Mouse (Mus musculus): ENCODE measurements at regions not wholly inside any gene's neighbourhood (a gene's known extent, or its start where the extent isn't known, plus 50 kb on each side); places are given as distances from the start of the nearest gene placed in this dataset.

- H3K36me3 ChIP-seq (ENCODE audit: control insufficient read depth, insufficient read depth), result no peaks in the 10 kb centered on the region
- H3K4me2 ChIP-seq (ENCODE audit: low read depth), result no peak overlapping the region
- H3ac ChIP-seq (ENCODE audit: control insufficient read depth, insufficient read length), result no peak overlapping the region
- no peaks in the 10 kb centered on the region for H3K79me2 ChIP-seq (ENCODE audit: control insufficient read depth, insufficient read depth)
- no peaks in the 10 kb centered on the region for H3K27me3 ChIP-seq (ENCODE audit: control insufficient read depth, insufficient read depth, insufficient read length)
- H3K4me3 ChIP-seq, result no peak overlapping the region
- no peak for TF ChIP-seq MAX (IDR thresholded peaks at IDR 0.05; ENCODE audit: low read depth)
- no peak for TF ChIP-seq TCF12 (IDR thresholded peaks at IDR 0.05; ENCODE audit: insufficient read depth, poor library complexity, severe bottlenecking)
- no peak for TF ChIP-seq REST (IDR thresholded peaks at IDR 0.05; ENCODE audit: insufficient read depth, insufficient read length)
- TF ChIP-seq E2F4 (IDR thresholded peaks at IDR 0.05; ENCODE audit: insufficient read depth), result no peak
- no peak for TF ChIP-seq MYOD1 (IDR thresholded peaks at IDR 0.05; ENCODE audit: control insufficient read depth in 1 of 3, insufficient read length in 2 of 3, low read depth in 2 of 3)
- no peak for TF ChIP-seq POLR2AphosphoS2 (IDR thresholded peaks at IDR 0.05; ENCODE audit: insufficient read length, low read depth)
- no peak for TF ChIP-seq POLR2A (IDR thresholded peaks at IDR 0.05; ENCODE audit: insufficient read length, low read depth)
- no peak for TF ChIP-seq MYOG (IDR thresholded peaks at IDR 0.05; ENCODE audit: control insufficient read depth in 1 of 3, insufficient read depth in 1 of 3, insufficient read length in 2 of 3, low read depth in 2 of 3)
These were observed 93.4 kb upstream of the Eomes start for GRCm38 (mm10) chr9:118384610-118385009.

DNA sequence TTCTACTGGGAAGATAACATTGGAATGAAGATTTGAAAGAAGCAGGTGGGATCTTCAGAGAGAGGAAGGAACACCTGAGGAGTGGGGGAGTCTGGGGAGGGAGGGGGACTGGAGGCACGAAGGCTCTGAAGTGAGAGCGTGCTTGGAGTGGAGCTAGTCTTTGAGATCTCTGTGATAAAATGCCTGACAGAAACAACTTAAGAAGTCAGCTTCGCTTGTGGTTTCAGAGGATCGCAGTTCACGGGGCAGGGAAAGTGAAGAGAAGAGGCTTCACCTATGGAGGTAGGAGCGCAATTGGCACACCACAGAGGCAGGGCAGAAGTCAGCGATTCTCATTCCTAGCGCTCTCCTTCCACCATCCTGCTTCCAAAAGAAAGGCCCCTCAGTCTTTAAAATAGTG, 90.4 kb upstream of the Eomes start:
- no peak overlapping the region for H3K4me3 ChIP-seq
- no peak overlapping the region for H3K4me2 ChIP-seq (ENCODE audit: low read depth)
- H3K27me3 ChIP-seq (ENCODE audit: control insufficient read depth, insufficient read depth, insufficient read length), result no peaks in the 10 kb centered on the region
- no peak overlapping the region for H3ac ChIP-seq (ENCODE audit: control insufficient read depth, insufficient read length)
- no peaks in the 10 kb centered on the region for H3K36me3 ChIP-seq (ENCODE audit: control insufficient read depth, insufficient read depth)
- TF ChIP-seq CEBPB (IDR thresholded peaks at IDR 0.05; ENCODE audit: insufficient read depth, poor library complexity, severe bottlenecking), result no peak
- TF ChIP-seq MAX (IDR thresholded peaks at IDR 0.05; ENCODE audit: low read depth), result no peak
- TF ChIP-seq E2F4 (IDR thresholded peaks at IDR 0.05; ENCODE audit: insufficient read depth), result no peak
- no peak for TF ChIP-seq POLR2A (IDR thresholded peaks at IDR 0.05; ENCODE audit: insufficient read length, low read depth)
- no peak for TF ChIP-seq TCF12 (IDR thresholded peaks at IDR 0.05; ENCODE audit: insufficient read depth, poor library complexity, severe bottlenecking)
- TF ChIP-seq SRF (IDR thresholded peaks at IDR 0.05; ENCODE audit: control insufficient read depth, insufficient read length, low read depth), result no peak
- TF ChIP-seq POLR2AphosphoS2 (IDR thresholded peaks at IDR 0.05; ENCODE audit: insufficient read length, low read depth), result no peak
- no peak for TF ChIP-seq TCF3 (IDR thresholded peaks at IDR 0.05; ENCODE audit: insufficient read length, low read depth)
- TF ChIP-seq USF1 (IDR thresholded peaks at IDR 0.05; ENCODE audit: low read depth), result no peak
- no peak for TF ChIP-seq REST (IDR thresholded peaks at IDR 0.05; ENCODE audit: insufficient read depth, insufficient read length)
- H3K79me2 ChIP-seq (ENCODE audit: control insufficient read depth, insufficient read depth), result no peaks in the 10 kb centered on the region

- H3K27me3 ChIP-seq (ENCODE audit: control insufficient read depth, insufficient read depth, insufficient read length), result no peaks in the 10 kb centered on the region
- peak overlapping the region; percentile 79 for H3K4me2 ChIP-seq (ENCODE audit: low read depth)
- no peaks in the 10 kb centered on the region for H3K79me2 ChIP-seq (ENCODE audit: control insufficient read depth, insufficient read depth)
- no peaks in the 10 kb centered on the region for H3K36me3 ChIP-seq (ENCODE audit: control insufficient read depth, insufficient read depth)
- no peak overlapping the region for H3ac ChIP-seq (ENCODE audit: control insufficient read depth, insufficient read length)
- H3K4me3 ChIP-seq, result peak overlapping the region; percentile 18
- TF ChIP-seq MAX (IDR thresholded peaks at IDR 0.05; ENCODE audit: low read depth), result no peak
- no peak for TF ChIP-seq POLR2AphosphoS2 (IDR thresholded peaks at IDR 0.05; ENCODE audit: insufficient read length, low read depth)
- TF ChIP-seq MYOG (IDR thresholded peaks at IDR 0.05; ENCODE audit: control insufficient read depth in 1 of 3, insufficient read depth in 1 of 3, insufficient read length in 2 of 3, low read depth in 2 of 3), result no peak
- no peak for TF ChIP-seq SRF (IDR thresholded peaks at IDR 0.05; ENCODE audit: control insufficient read depth, insufficient read length, low read depth)
- no peak for TF ChIP-seq E2F4 (IDR thresholded peaks at IDR 0.05; ENCODE audit: insufficient read depth)
- no peak for TF ChIP-seq TCF3 (IDR thresholded peaks at IDR 0.05; ENCODE audit: insufficient read length, low read depth)
- TF ChIP-seq REST (IDR thresholded peaks at IDR 0.05; ENCODE audit: insufficient read depth, insufficient read length), result no peak
- TF ChIP-seq POLR2A (IDR thresholded peaks at IDR 0.05; ENCODE audit: insufficient read length, low read depth), result no peak
- TF ChIP-seq MYOD1 (IDR thresholded peaks at IDR 0.05; ENCODE audit: control insufficient read depth in 1 of 3, insufficient read length in 2 of 3, low read depth in 2 of 3), result no peak
- TF ChIP-seq USF1 (IDR thresholded peaks at IDR 0.05; ENCODE audit: low read depth), result no peak
These were observed 88.3 kb upstream of the Eomes start for GRCm38 (mm10) chr9:118389481-118390334.

- Histone ChIP-seq H3ac (ENCODE audit: control insufficient read depth, insufficient read length) (no peak overlapping the region), H3K36me3 (ENCODE audit: control insufficient read depth, insufficient read depth) (no peaks in the 10 kb centered on the region), H3K4me2 (ENCODE audit: low read depth) (no peak overlapping the region), H3K27me3 (ENCODE audit: control insufficient read depth, insufficient read depth, insufficient read length) (no peaks in the 10 kb centered on the region), H3K4me3 (no peak overlapping the region), H3K79me2 (ENCODE audit: control insufficient read depth, insufficient read depth) (no peaks in the 10 kb centered on the region)
- TF ChIP-seq MYOD1 (IDR thresholded peaks at IDR 0.05; ENCODE audit: control insufficient read depth in 1 of 3, insufficient read length in 2 of 3, low read depth in 2 of 3) (no peak), MAX (IDR thresholded peaks at IDR 0.05; ENCODE audit: low read depth) (no peak), MYOG (IDR thresholded peaks at IDR 0.05; ENCODE audit: control insufficient read depth in 1 of 3, insufficient read depth in 1 of 3, insufficient read length in 2 of 3, low read depth in 2 of 3) (no peak), POLR2AphosphoS2 (IDR thresholded peaks at IDR 0.05; ENCODE audit: insufficient read length, low read depth) (no peak), E2F4 (IDR thresholded peaks at IDR 0.05; ENCODE audit: insufficient read depth) (no peak), CEBPB (IDR thresholded peaks at IDR 0.05; ENCODE audit: insufficient read depth, poor library complexity, severe bottlenecking) (no peak), USF1 (IDR thresholded peaks at IDR 0.05; ENCODE audit: low read depth) (no peak), SRF (IDR thresholded peaks at IDR 0.05; ENCODE audit: control insufficient read depth, insufficient read length, low read depth) (no peak), POLR2A (IDR thresholded peaks at IDR 0.05; ENCODE audit: insufficient read length, low read depth) (no peak), REST (IDR thresholded peaks at IDR 0.05; ENCODE audit: insufficient read depth, insufficient read length) (no peak), TCF12 (IDR thresholded peaks at IDR 0.05; ENCODE audit: insufficient read depth, poor library complexity, severe bottlenecking) (no peak), TCF3 (IDR thresholded peaks at IDR 0.05; ENCODE audit: insufficient read length, low read depth) (no peak)
These were observed 87.3 kb upstream of the Eomes start for GRCm38 (mm10) chr9:118390679-118391078.

All from myocyte (in vitro differentiated cells).